Mouse (Mus musculus): Measurements from ENCODE around the gene Tmem59l.

GRCm38 (mm10) chr8:70522592-70523403 lies 35.6 kb upstream of the Tmem59l start:
- TF ChIP-seq POLR2A (IDR thresholded peaks at IDR 0.05; ENCODE audit: low read depth, low read length) (peak; percentile 44), CTCF (conservative IDR thresholded peaks at IDR 0.05; ENCODE audit: insufficient read depth, insufficient read length, low read depth, low read length) (peak; percentile 59)

All from kidney, adult 2 months (tissue).